In the genomic region with DNA sequence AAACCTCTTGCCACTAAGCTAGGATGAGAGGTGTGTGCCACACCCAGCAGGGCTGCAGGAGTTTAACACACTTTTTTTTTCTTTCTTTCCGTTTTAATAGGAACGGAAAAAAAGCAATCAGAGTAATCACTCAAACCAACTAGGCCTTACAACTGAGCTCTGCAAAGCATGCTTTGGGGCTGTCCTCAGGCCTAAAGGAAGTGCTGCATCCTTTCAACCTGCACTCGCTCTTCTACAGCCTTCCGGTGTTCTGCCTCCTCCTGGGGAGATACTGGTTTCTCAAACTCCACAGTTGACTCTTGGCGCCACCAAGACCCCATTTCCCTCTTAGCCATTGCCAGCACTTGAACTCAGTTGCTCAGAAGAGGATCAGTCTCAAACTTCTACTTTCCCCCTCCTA, we compare ENCODE assay signal across 19 mouse cellular contexts.
A peak's percentile ranks its signal among the peaks of the same experiment; 100 is the strongest.
DNase-seq lines count a peak whose midpoint lies in the region; TF ChIP-seq lines count a peak whose summit lies in the region.
"Had no signal": no experiment of that assay in that cellular context is flagged by ENCODE, and none has a peak within 500 bp of the region (broad histone marks: within the 10 kb centered on the region; RNA-seq: fewer than 3 reads in every experiment).

No protein-coding gene starts in this region.

- H3K4me3 ChIP-seq in heart, adult 2 months: no peak overlapping the region
- H3K4me3 ChIP-seq: embryonic facial prominence, embryonic 12.5 days; forebrain, embryonic 15.5 days; heart, embryonic 12.5 days; hindbrain, embryonic 10.5 days had no signal

- TF ChIP-seq EP300 in heart, adult 2 months (IDR thresholded peaks at IDR 0.05; ENCODE audit: insufficient read depth, low read depth, low read length): no peak

- no peaks in the 10 kb centered on the region for H3K79me2 ChIP-seq in heart, adult 2 months (replicated peaks; ENCODE audit: control insufficient read depth, insufficient read depth, low read length)

- DNase-seq in CD4-positive, CD25-positive, alpha-beta regulatory T cell, adult 2 months (ENCODE audit: low read depth, low spot score): peak; percentile 74
- peak; percentile 61 for DNase-seq in T-cell, adult 2 months (ENCODE audit: low spot score)
- peak; percentile 80 for DNase-seq in naive thymus-derived CD4-positive, alpha-beta T cell, adult 2 months (ENCODE audit: low read depth)
- peak; percentile 55 for DNase-seq in thymus, postnatal 25 days
- DNase-seq in MN1 (ENCODE audit: low spot score): no peak
- DNase-seq in lung, postnatal 36 days: no peak
- no peak for DNase-seq in heart, adult 2 months
- DNase-seq in lung, adult 18-20 months: no peak
- DNase-seq: adrenal gland, postnatal 14 days; cerebellum, adult 11-12 months; cerebellum, adult 9-10 months; cerebellum, postnatal 25 days; gastrocnemius, postnatal 36 days had no signal

- intact Hi-C loops in heart, adult 2 months (cut with DNase I): no loop called here

- no peak overlapping the region for H3K27ac ChIP-seq in heart, adult 2 months
- H3K27ac ChIP-seq: embryonic facial prominence, embryonic 12.5 days; forebrain, embryonic 15.5 days; hindbrain, embryonic 10.5 days; hindbrain, embryonic 14.5 days had no signal

- TF ChIP-seq POLR2A in heart, adult 2 months (IDR thresholded peaks at IDR 0.05; ENCODE audit: insufficient read depth, low read depth, low read length): no peak

- H3K4me1 ChIP-seq in heart, adult 2 months (ENCODE audit: control insufficient read depth, insufficient read depth, low read length): peaks cover 11% of the 10 kb centered on the region

- no peak overlapping the region for H3K9ac ChIP-seq in heart, adult 2 months (ENCODE audit: low read depth, low read length)
- H3K9ac ChIP-seq: embryonic facial prominence, embryonic 12.5 days; forebrain, embryonic 15.5 days; heart, embryonic 12.5 days; hindbrain, embryonic 14.5 days had no signal

- H3K36me3 ChIP-seq in heart, adult 2 months (ENCODE audit: control insufficient read depth, insufficient read depth, low read length): no peaks in the 10 kb centered on the region
- H3K36me3 ChIP-seq: embryonic facial prominence, embryonic 12.5 days; forebrain, embryonic 15.5 days; heart, embryonic 12.5 days; hindbrain, embryonic 10.5 days had no signal

- no peak for TF ChIP-seq CTCF in heart, adult 2 months (IDR thresholded peaks at IDR 0.05)

- no peaks in the 10 kb centered on the region for H3K27me3 ChIP-seq in heart, adult 2 months (ENCODE audit: control insufficient read depth, insufficient read depth, low read length)
- H3K27me3 ChIP-seq: CH12.LX; embryonic facial prominence, embryonic 12.5 days; forebrain, embryonic 15.5 days; heart, embryonic 12.5 days had no signal

- WGBS in heart, adult 2 months: 63% methylated on average over 5 of the region's 5 CpGs

Comparison
In these comparisons a context has a peak if more than half of its experiments do, and no peak if none do; other contexts are left out.
1. DNase-seq: peak in CD4-positive, CD25-positive, alpha-beta regulatory T cell, adult 2 months (single experiment), T-cell, adult 2 months (single experiment), naive thymus-derived CD4-positive, alpha-beta T cell, adult 2 months (single experiment) and thymus, postnatal 25 days (single experiment); none in MN1 (single experiment), lung, postnatal 36 days (single experiment), heart, adult 2 months (0 of 2) and lung, adult 18-20 months (0 of 2).